Mouse (Mus musculus) heart, postnatal 0 days (tissue): ENCODE results near the gene Hnrnpul1.

ENCODE experiments used
- CTCF ChIP-seq: IDR thresholded peaks from 2 replicates; pipeline ENCODE4 v1.5.1; 2016; ENCODE audit warnings: antibody characterized with exemption, control low read depth, low read depth
- EP300 ChIP-seq: IDR thresholded peaks from 2 replicates; pipeline ENCODE4 v1.6.1; 2016; ENCODE audit warnings: antibody characterized with exemption, low read depth

GRCm38 (mm10) chr7:25674719-25675300 is 79.7 kb downstream of the Hnrnpul1 start, which contains the start of gene Tmem91:
- TF ChIP-seq CTCF, result no peak
- TF ChIP-seq EP300, result no peak
